Mouse (Mus musculus) cerebellum, adult 2 months (tissue): Measurements from ENCODE around the gene Dctn2. TPM values are rescaled to one million over a fixed set of nuclear protein-coding genes. Genes with fewer than 3 reads are reported as not detected.

Source experiments
- DNase-seq, 2 experiments: peaks; one replicate each; pipeline ENCODE4 v3.0.0; 2021
- H3K27ac ChIP-seq: fragments of 200-500 bp; 2 replicates; pipeline ENCODE4 v1.5.1; 2012; ENCODE audit warnings: low read length, control low read depth, inconsistent platforms; ENCODE audit not compliant: insufficient read depth
- H3K27me3 ChIP-seq: fragments of 200-500 bp; 2 replicates; pipeline ENCODE4 v1.6.1; 2012; ENCODE audit warnings: inconsistent platforms, mild to moderate bottlenecking, low read length, moderate library complexity; ENCODE audit not compliant: control insufficient read depth, insufficient read depth
- H3K4me1 ChIP-seq: fragments of 200-500 bp; 2 replicates; pipeline ENCODE4 v1.6.1; 2011; ENCODE audit warnings: low read length; ENCODE audit not compliant: control insufficient read depth, insufficient read depth
- H3K4me3 ChIP-seq: fragments of 200-500 bp; replicated peaks from 2 replicates; pipeline ENCODE3; 2011; ENCODE audit warnings: mild to moderate bottlenecking, low read depth, low read length, control low read depth; ENCODE audit not compliant: insufficient read depth
- CTCF ChIP-seq: fragments of 200-500 bp; IDR thresholded peaks from 2 replicates; pipeline ENCODE4 v1.5.1; 2011; ENCODE audit warnings: low read depth, mild to moderate bottlenecking, control low read depth, low read length, moderate library complexity, borderline replicate concordance; ENCODE audit not compliant: insufficient read depth
- POLR2A ChIP-seq: fragments of 200-500 bp; IDR thresholded peaks from 2 replicates; pipeline ENCODE4 v1.6.1; 2011; ENCODE audit warnings: low read length, control low read depth, borderline replicate concordance; ENCODE audit not compliant: insufficient read depth
- WGBS: fragments of 180-500 bp; shearing (Covaris S2); methylation state at CpG from one replicate; pipeline ENCODE4 v1.1.7; 2018; 5-methylcytosine and 5-hydroxymethylcytosine counted together
- polyA plus RNA-seq: library from polyadenylated mRNA; depleted of rRNA; stranded (reverse); fragments of >200 nt; gene quantifications from 2 replicates; pipeline ENCODE4 v1.2.3, GENCODE M21; 2012

The Dctn2 gene
- polyA plus RNA-seq, 1 experiment = 322 TPM

DNA sequence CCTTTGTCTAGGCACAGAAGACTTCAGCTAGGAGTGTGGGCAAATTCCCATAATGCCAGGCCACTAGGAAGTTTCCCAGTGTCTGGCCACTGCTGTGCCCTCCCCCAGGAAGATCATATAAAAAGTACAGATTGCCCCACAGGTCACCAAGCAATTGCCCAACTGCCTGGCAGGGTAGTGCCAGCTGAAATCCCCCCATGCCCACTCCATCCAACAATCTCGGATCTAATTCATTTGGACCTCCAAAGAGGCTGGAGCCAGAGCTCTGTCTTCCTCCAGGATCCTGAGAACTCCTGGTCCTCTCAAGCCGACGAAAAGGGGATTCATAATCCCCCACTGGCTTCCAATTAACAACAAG is 21.7 kb downstream of the Dctn2 start:
- Histone ChIP-seq H3K4me1 (peaks cover 20% of the 10 kb centered on the region; the same call in 1 of the 2 replicates), H3K27me3 (no peaks in the 10 kb centered on the region), H3K4me3 (peak overlapping the region; percentile 60), H3K27ac (peak overlapping the region; percentile 18; the same call in 1 of the 2 replicates)
- peak in 1 of 2 experiments; percentile 29 for DNase-seq
- TF ChIP-seq POLR2A = no peak
- TF ChIP-seq CTCF = no peak
- 0% methylated on average over 3 of the region's 3 CpGs for WGBS

DNA sequence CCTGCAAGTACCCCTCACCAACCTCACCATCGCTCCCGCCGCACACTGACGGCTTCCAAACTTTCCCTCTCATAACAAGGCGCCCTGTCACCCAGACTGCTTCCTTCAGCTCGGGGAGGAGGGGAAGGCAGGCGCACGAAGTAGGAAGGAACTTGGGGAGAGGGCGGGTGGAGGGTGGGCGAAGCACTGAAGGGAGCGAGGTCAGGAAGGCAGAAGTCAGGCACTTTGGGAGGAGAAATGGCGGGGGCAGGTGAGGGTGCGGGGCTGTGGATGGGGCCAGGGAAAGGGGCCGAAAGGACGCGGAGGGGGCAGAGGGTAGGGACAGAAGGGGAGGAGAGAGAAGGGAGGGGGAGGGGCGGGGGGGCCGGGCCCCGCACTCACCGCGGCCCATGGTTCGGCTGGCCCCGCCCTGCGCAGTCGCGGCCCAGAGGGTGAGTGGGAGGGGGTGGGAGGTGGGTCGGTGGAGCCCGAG is 22.2 kb downstream of the Dctn2 start:
- H3K4me1 ChIP-seq = peaks cover 20% of the 10 kb centered on the region; the same call in 1 of the 2 replicates
- peak overlapping the region; percentile 60 for H3K4me3 ChIP-seq
- no peak for DNase-seq
- peak overlapping the region; percentile 55; the same call in 1 of the 2 replicates for H3K27ac ChIP-seq
- TF ChIP-seq CTCF = no peak
- TF ChIP-seq POLR2A = no peak
- no peaks in the 10 kb centered on the region for H3K27me3 ChIP-seq
- under 1% methylated on average over 26 of the region's 28 CpGs for whole genome bisulfite sequencing

GRCm38 (mm10) chr10:127288800-127289572 is 22.8 kb downstream of the Dctn2 start, which contains the start of gene Mbd6:
Gene Mbd6 (minus strand): TSS chr10:127289018.
- peaks cover 20% of the 10 kb centered on the region; the same call in 1 of the 2 replicates for H3K4me1 ChIP-seq
- H3K27ac ChIP-seq = peak within 1 kb of the TSS; percentile 96
- TF ChIP-seq POLR2A (0 out of 2 replicates have a peak, but pooled peaks have one; percentile 33), CTCF (no peak)
- DNase-seq = peak; percentile 92 to 93
- WGBS = under 1% methylated on average over 56 of the region's 65 CpGs
- peak within 1 kb of the TSS; percentile 78 for H3K4me3 ChIP-seq
- H3K27me3 ChIP-seq = no peaks in the 10 kb centered on the region

- Histone ChIP-seq H3K27ac (peak overlapping the region; percentile 96), H3K4me1 (peaks cover 17% of the 10 kb centered on the region; the same call in 1 of the 2 replicates), H3K4me3 (peak overlapping the region; percentile 78), H3K27me3 (no peaks in the 10 kb centered on the region)
- under 1% methylated on average over 15 of the region's 15 CpGs for WGBS
- peak; percentile 84 to 85 for DNase-seq
- TF ChIP-seq POLR2A (peak; percentile 17; the same call in 1 of the 2 replicates), CTCF (no peak)
These were observed 23.5 kb downstream of the Dctn2 start for GRCm38 (mm10) chr10:127289573-127290191.

DNA sequence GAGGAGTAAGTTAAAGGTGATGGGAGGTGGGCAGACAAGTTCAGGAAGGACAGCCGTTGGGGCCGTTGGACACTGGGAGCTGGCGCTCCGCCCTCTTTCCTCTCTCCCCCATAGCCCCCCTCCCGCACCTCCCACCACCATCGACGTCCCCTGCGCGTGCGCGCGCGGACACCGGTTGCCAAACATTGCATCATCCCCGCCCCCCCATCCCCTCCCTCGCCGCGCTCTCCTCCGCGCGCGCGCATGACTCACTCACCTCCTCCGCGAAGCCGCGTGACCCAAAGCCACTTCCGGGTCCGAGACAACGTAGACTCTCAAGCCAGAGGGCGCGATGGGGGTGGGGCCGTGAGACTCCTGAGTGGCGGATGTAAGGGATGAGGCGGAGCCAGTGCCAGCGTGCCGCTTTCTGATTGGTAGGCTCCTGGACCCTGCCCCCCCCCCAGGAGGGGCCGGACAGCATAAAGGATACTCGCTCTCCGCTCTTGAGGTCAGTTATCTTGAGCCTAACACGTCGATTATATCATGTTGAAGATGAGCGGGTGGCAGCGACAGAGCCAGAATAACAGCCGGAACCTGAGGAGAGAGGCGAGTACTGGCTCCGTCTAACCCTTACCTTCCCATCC is 24.2 kb downstream of the Dctn2 start:
- Histone ChIP-seq H3K27me3 (no peaks in the 10 kb centered on the region), H3K4me1 (peaks cover 16% of the 10 kb centered on the region; the same call in 1 of the 2 replicates), H3K27ac (peak overlapping the region; percentile 96), H3K4me3 (peak overlapping the region; percentile 97)
- 1% methylated on average over 46 of the region's 47 CpGs for WGBS
- no peak for TF ChIP-seq CTCF
- peak; percentile 98; the same call in 1 of the 2 replicates for TF ChIP-seq POLR2A
- DNase-seq = peak; percentile 100

- Histone ChIP-seq H3K27me3 (no peaks in the 10 kb centered on the region), H3K4me1 (peaks cover 15% of the 10 kb centered on the region; the same call in 1 of the 2 replicates), H3K4me3 (peak overlapping the region; percentile 97), H3K27ac (peak overlapping the region; percentile 25; the same call in 1 of the 2 replicates)
- no peak for TF ChIP-seq CTCF
- no peak for TF ChIP-seq POLR2A
- WGBS = 2% methylated on average over 19 of the region's 19 CpGs
- DNase-seq = peak in 1 of 2 experiments; percentile 68
These were observed 25.0 kb downstream of the Dctn2 start for GRCm38 (mm10) chr10:127290930-127291880.
